Mouse (Mus musculus) retina, adult 2 months (tissue): ENCODE measurements around the gene Abca1.

Source experiments
- DNase-seq: peaks from one replicate; pipeline ENCODE4 v3.0.0-alpha.2; 2012; ENCODE audit warnings: low read depth, low spot score

The Abca1 gene

GRCm38 (mm10) chr4:53121516-53122227 lies 38.0 kb downstream of the Abca1 start:
- DNase-seq: no peak

- DNase-seq: no peak
These were observed 38.6 kb downstream of the Abca1 start for GRCm38 (mm10) chr4:53121084-53121483.

DNA sequence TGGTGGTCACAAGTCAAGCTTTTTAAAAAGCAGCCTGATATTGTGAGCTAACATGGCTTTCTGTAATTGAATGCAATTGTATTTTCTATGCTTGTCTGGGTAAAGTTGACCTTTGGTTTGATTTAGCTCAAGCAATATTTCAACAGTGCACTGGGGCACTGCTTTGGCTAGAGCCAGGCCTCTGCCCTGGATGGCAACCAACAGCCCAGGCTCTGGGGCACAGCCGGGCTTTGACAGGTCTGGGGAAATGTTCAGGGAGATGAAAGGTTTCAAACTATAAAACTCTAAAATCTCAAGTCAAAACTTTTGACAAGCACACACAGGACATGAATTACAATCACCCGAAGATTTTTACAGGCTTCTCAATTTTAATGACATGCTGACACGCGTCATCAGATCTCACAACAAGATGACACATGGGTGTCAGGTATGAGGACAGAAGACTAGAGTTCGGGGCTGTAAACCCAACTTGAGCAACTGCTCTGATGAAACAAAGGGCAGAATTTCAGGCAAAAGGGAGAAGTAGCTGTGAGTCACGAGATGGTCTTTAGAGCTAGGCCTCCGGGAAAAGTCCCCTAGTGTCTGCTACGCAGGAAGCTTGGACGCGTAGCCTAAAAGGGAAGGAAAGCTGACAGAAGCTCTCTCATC lies 39.5 kb downstream of the Abca1 start:
- DNase-seq: no peak

- DNase-seq: no peak
These were observed 41.1 kb downstream of the Abca1 start for GRCm38 (mm10) chr4:53118643-53119042.

DNA sequence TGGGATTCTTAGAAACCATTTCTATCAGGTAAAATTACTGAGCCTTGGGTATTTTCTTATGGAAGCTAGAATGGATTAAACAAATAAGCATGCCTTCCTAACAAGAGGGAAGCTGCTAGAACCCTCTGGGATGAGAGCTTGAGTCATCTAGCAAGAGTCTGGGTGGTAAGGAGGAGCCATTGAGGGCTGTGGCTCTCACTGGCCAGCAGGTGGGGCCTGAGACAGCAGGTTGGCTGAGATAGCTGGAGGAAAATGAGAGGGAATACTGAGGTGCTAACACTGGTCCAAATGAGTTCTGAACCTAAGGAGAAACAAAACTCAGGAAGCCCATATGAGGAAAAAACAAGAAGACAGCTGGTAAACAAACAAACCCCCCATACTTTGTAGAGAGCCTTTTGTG lies 42.1 kb downstream of the Abca1 start:
- peak; percentile 11 for DNase-seq

- no peak for DNase-seq
These were observed 42.6 kb downstream of the Abca1 start for GRCm38 (mm10) chr4:53117076-53117475.

DNA sequence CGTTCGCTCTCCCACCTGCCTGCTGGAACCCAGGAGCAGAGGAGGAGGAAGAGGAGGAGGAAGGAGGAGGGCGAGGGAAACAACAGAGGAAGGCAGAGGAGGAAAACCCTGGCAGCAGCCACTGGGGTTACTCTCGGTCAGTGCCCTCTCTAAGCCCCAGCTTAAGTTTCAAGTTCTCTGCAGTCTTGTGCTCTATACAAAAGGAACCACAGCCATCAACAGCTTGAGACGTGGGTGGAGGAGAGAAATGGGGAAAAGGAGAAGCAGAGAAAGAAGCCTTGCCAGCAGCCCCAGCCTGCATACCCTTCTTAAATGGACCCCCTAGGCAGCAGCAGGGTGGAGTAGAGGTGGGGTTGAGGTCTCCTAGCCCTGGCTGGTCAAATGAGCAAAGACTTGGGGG lies 43.8 kb downstream of the Abca1 start:
- no peak for DNase-seq

DNA sequence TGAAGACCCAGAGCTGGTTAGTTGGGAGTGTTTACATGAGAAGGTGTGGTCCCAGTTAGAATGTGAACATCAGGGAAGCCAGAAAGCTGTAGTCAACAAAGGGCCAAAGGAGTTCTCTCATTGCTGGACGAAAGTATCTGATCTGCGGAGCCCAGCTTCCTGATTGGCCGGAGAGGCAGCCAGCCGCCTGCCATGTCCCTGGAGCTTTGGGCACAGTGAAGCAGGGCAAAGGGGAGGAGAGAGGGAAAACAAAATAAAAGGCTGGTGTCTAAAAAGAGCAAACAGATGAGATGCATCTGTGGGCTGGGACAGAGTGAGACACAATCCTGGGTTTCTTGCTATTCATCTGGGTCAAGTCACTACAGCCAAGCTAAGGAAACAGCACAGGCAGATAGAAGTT lies 44.3 kb downstream of the Abca1 start:
- DNase-seq: no peak

DNA sequence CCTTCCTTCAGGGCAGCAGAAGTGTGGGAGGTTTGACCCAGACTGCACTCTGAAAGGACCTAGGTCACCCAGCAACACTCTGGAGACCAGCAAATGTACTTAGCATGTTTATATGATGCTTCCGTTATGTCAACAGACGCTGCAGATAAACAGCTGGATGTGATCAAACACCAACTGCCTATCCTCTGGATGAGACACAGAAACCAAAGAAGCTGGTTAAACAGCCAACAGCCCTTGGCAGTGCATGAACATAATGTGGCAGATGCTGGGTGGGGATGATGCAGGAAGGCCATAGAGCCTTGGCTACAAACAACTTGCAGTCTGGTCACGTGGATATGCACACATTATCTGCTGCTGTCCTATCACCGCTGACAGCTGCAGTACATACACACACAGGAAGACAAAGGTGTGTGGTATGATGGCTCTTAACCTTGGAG lies 47.8 kb downstream of the Abca1 start:
- DNase-seq: no peak

DNA sequence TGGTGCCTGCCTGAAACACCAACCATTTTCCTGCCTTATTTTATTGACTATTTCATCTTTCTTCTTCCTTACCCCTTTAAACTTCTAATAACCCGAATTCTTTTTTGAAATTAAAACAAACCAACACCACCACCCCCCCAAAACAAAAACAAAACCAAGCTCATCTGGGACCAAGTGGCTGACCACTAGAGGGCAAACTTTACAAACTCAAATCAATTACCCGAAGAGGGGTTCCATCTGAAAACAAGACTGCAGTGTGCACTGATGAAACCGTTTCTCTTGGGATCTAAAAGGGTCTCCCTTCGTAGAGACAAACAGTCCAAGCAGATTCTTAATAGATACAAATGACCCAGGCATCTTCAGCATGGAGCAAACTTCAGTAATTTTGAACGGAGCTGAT lies 49.3 kb downstream of the Abca1 start:
- DNase-seq: peak; percentile 34

GRCm38 (mm10) chr4:53109381-53109928 lies 50.2 kb downstream of the Abca1 start:
- no peak for DNase-seq

DNA sequence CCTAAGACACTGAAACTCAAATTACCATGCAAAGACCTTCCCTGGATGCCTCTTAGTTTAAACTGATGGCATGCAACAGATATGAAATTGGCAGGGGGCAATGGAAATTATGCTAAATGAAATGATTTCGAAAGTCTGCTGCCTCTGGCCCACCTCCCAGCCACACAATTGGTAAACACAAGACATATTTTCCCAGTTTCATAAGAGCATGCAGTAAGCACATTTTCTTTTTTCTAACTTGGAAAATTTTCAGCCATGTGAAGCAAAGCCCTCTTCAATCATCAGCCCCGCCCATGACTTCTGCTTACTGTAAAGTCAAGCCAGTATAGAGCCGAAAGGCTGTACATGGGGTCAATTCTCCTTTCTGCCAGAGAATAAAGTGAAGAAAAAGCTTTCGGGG lies 51.5 kb downstream of the Abca1 start:
- no peak for DNase-seq

- no peak for DNase-seq
These were observed 53.0 kb downstream of the Abca1 start for GRCm38 (mm10) chr4:53106732-53107131.

- no peak for DNase-seq
These were observed 53.6 kb downstream of the Abca1 start for GRCm38 (mm10) chr4:53106071-53106470.

GRCm38 (mm10) chr4:53104634-53105033 lies 55.1 kb downstream of the Abca1 start:
- no peak for DNase-seq

DNA sequence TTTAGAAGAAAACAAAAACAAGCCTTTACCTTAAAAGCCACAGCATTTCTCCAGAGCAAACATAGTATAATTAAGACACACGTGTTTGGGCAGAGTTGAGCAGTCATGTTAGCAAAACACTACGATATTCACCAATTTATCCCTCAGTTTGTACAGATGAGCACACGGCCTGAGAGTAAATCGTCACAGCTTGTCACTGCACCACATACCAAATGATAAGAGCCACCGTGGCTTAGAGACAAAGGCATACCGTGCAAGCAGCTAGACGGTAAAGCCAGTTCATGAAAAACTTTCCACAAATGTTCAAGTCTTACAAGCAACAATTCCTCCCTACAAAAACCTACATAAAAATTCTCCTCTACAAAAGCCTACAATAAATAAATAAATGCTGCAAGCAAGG lies 57.2 kb downstream of the Abca1 start:
- DNase-seq: no peak

GRCm38 (mm10) chr4:53101306-53101705 lies 58.4 kb downstream of the Abca1 start:
- no peak for DNase-seq

DNA sequence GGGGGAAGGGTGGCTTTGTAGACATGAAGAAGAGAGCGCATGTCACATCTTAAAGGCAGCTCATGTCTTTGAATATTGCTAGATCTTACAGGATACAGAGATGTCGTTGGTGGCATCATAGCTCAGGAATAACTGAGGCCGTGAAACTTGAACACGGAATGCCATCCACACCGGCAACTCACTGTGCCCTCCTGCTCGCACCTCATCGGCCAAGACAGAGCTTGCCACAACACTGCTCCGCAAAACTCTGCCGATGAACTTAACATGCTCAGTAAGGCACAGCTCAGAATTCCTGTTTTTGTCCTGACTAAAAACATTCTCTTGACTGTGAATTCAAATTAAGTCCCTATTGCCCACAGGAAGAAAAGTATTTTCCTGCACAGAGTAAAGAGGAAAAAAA lies 59.2 kb downstream of the Abca1 start:
- no peak for DNase-seq

DNA sequence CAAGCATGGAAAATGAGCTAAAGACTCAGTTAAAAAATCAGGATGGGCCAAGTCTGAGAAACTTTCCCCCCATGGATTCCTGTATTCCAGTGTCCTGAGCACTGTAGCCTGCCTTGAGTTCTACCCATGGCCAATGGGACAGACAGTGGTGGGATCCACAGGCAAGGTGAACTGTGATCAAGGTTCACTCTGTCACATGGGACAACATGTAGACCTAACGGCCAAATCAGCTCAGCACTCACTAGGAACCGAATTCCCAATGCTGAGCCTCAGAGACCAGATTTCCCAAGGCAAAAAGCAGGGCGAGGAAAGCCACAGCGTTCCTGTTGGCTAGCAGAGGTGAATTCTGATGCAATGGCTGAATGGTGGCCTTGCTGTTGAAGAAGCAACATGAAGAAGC lies 64.8 kb downstream of the Abca1 start:
- no peak for DNase-seq

GRCm38 (mm10) chr4:53094331-53094730 lies 65.4 kb downstream of the Abca1 start:
- DNase-seq: no peak

- DNase-seq: no peak
These were observed 66.1 kb downstream of the Abca1 start for GRCm38 (mm10) chr4:53093615-53094014.

DNA sequence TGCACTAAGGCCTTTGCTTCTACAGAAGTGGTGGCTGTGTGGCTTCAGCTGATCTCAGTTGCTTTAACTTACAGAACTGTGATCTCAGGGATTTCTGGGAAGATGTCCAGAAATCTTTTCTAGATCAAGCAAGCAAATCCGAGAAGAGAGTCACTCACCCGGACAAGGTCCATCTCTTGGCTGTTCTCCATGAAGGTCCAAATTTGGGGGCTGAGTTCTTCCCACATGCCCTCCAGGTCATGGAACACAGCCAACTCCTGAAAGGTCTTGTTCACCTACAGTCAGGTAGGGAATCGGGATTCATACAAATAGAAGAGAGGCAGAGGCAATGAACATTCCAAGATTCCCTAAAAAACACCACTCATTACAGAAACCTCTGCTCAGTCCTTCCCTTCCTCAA lies 70.1 kb downstream of the Abca1 start:
- no peak for DNase-seq

DNA sequence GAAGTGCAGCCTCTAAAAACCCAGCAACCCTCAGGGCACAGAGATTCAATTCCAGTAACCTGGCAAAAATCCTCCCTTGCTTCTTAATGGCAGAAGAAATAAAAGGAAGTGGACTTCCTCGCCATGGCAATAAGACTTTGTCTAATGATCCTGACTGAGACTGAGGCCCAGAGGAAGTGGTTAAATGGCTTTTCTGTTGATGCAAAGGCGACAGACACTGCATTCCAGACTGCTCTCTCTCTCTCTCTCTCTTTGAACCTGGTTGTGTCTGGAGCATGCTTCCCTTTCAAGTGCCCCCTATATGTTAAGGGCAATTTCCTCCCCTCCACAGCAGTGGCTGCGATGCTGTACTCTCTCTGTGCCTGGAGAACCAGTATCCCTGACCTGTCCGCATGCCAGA lies 70.7 kb downstream of the Abca1 start:
- DNase-seq: no peak
